Mouse (Mus musculus) neutrophil, adult 65 days (primary cell): ENCODE measurements around the gene 4930550C14Rik. TPM values are rescaled to one million over a fixed set of nuclear protein-coding genes. Genes with fewer than 3 reads are reported as not detected.

Experiments
- total RNA-seq: library from RNA; stranded (reverse); gene quantifications from 2 replicates; pipeline ENCODE4 v1.2.4, GENCODE M21; 2023

The 4930550C14Rik gene
- total RNA-seq = not detected in 2 replicates

GRCm38 (mm10) chr9:53402291-53402711, at the start of gene 4930550C14Rik:
Gene 4930550C14Rik, plus strand, starts transcription at chr9:53402325.

GRCm38 (mm10) chr9:53383951-53384866, 17.9 kb upstream of the 4930550C14Rik start, which contains the start of gene Kdelc2:
Gene Kdelc2, plus strand, starts transcription at chr9:53384025.

Other genes with a start within 250 kb of the 4930550C14Rik start
- 7.5 and 11.3 TPM in 2 replicates for gene Ddx10, start 154.3 kb upstream of the 4930550C14Rik start, total RNA-seq
- not detected in 2 replicates for gene Exph5, start 100.7 kb upstream of the 4930550C14Rik start, total RNA-seq
- 0.98 and 2.4 TPM in 2 replicates for gene Kdelc2, start 18.3 kb upstream of the 4930550C14Rik start, total RNA-seq
- gene Atm, start 134.4 kb downstream of the 4930550C14Rik start, total RNA-seq = 6.9 and 7.3 TPM in 2 replicates
- gene Npat, start 134.7 kb downstream of the 4930550C14Rik start, total RNA-seq = 17.2 and 21.2 TPM in 2 replicates
- gene Acat1, start 208.1 kb downstream of the 4930550C14Rik start, total RNA-seq = 14.3 and 16.4 TPM in 2 replicates